Mouse (Mus musculus) liver, postnatal 0 days (tissue): ENCODE results near the gene Ugt1a7c.

ENCODE experiments used
- CTCF ChIP-seq: sonication (generic); IDR thresholded peaks from 2 replicates; pipeline ENCODE4 v1.5.1; 2016; ENCODE audit warnings: antibody characterized with exemption, low read depth
- EP300 ChIP-seq: IDR thresholded peaks from 2 replicates; pipeline ENCODE4 v1.6.1; 2016; ENCODE audit warnings: antibody characterized with exemption, low read depth, mild to moderate bottlenecking

GRCm38 (mm10) chr1:88081670-88082069 lies 13.2 kb upstream of the Ugt1a7c start:
- no peak for TF ChIP-seq EP300
- TF ChIP-seq CTCF = no peak
